Mouse (Mus musculus): ENCODE data around the gene Por. TPM values are rescaled to one million over a fixed set of nuclear protein-coding genes. Genes with fewer than 3 reads are reported as not detected.

Por gene
- polyA plus RNA-seq, 1 experiment: 361 TPM

GRCm38 (mm10) chr5:135643552-135643842 lies 26.3 kb upstream of the Por start:
- H3K27me3 ChIP-seq (replicated peaks; ENCODE audit: control insufficient read depth, insufficient read depth, low read length): no peaks in the 10 kb centered on the region
- peaks cover 20% of the 10 kb centered on the region for H3K4me1 ChIP-seq (ENCODE audit: control insufficient read depth, insufficient read depth, low read length)
- H3K36me3 ChIP-seq (ENCODE audit: control insufficient read depth, insufficient read depth, low read length): no peaks in the 10 kb centered on the region
- H3K27ac ChIP-seq (ENCODE audit: insufficient read depth, low read depth, low read length): peak overlapping the region; percentile 94
- 97% methylated on average over 1 of the region's 1 CpGs for WGBS
- no peak for DNase-seq
- TF ChIP-seq CTCF (conservative IDR thresholded peaks at IDR 0.05; ENCODE audit: insufficient read depth, insufficient read length, low read depth, low read length): no peak
- TF ChIP-seq POLR2A (IDR thresholded peaks at IDR 0.05; ENCODE audit: low read depth, low read length): no peak
- no peak overlapping the region for H3K4me3 ChIP-seq (ENCODE audit: insufficient read depth, low read depth, low read length)

- H3K27me3 ChIP-seq (replicated peaks; ENCODE audit: control insufficient read depth, insufficient read depth, low read length): no peaks in the 10 kb centered on the region
- 78% methylated on average over 8 of the region's 8 CpGs for WGBS
- H3K4me3 ChIP-seq (ENCODE audit: insufficient read depth, low read depth, low read length): no peak overlapping the region
- peak overlapping the region; percentile 91 for H3K27ac ChIP-seq (ENCODE audit: insufficient read depth, low read depth, low read length)
- no peaks in the 10 kb centered on the region for H3K36me3 ChIP-seq (ENCODE audit: control insufficient read depth, insufficient read depth, low read length)
- DNase-seq: peak; percentile 25
- TF ChIP-seq POLR2A (IDR thresholded peaks at IDR 0.05; ENCODE audit: low read depth, low read length) (no peak), CTCF (conservative IDR thresholded peaks at IDR 0.05; ENCODE audit: insufficient read depth, insufficient read length, low read depth, low read length) (no peak)
- H3K4me1 ChIP-seq (ENCODE audit: control insufficient read depth, insufficient read depth, low read length): peaks cover 20% of the 10 kb centered on the region
These were observed 26.0 kb upstream of the Por start for GRCm38 (mm10) chr5:135643869-135644268.

DNA sequence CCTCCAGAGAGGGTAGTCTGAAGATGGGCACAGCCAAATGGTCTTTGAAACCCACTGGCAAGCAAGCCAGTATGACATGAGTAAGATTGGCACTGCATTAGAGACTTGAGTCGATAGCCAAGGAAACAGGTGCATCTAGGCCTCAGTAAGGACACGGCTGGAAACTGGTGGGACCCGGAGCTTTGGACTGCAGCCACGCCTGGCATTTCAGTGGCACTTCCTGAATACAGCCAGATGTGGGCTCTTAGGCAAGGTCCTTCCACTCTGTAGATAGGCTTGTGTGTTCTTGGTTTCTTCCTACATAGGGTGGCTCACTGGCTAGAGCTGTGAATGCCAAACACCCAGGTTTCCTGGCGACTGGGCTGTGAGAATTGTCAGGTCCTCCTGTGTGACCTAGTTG lies 24.5 kb upstream of the Por start:
- 78% methylated on average over 5 of the region's 5 CpGs for WGBS
- Histone ChIP-seq H3K27me3 (replicated peaks; ENCODE audit: control insufficient read depth, insufficient read depth, low read length) (no peaks in the 10 kb centered on the region), H3K36me3 (ENCODE audit: control insufficient read depth, insufficient read depth, low read length) (no peaks in the 10 kb centered on the region), H3K4me3 (ENCODE audit: insufficient read depth, low read depth, low read length) (no peak overlapping the region), H3K27ac (ENCODE audit: insufficient read depth, low read depth, low read length) (no peak overlapping the region), H3K4me1 (ENCODE audit: control insufficient read depth, insufficient read depth, low read length) (peaks cover 20% of the 10 kb centered on the region)
- no peak for TF ChIP-seq CTCF (conservative IDR thresholded peaks at IDR 0.05; ENCODE audit: insufficient read depth, insufficient read length, low read depth, low read length)
- no peak for TF ChIP-seq POLR2A (IDR thresholded peaks at IDR 0.05; ENCODE audit: low read depth, low read length)
- no peak for DNase-seq

GRCm38 (mm10) chr5:135646038-135646437 lies 23.8 kb upstream of the Por start:
- H3K4me1 ChIP-seq (ENCODE audit: control insufficient read depth, insufficient read depth, low read length): peaks cover 20% of the 10 kb centered on the region
- no peak for TF ChIP-seq CTCF (conservative IDR thresholded peaks at IDR 0.05; ENCODE audit: insufficient read depth, insufficient read length, low read depth, low read length)
- no peak for TF ChIP-seq POLR2A (IDR thresholded peaks at IDR 0.05; ENCODE audit: low read depth, low read length)
- 46% methylated on average over 6 of the region's 6 CpGs for WGBS
- H3K27ac ChIP-seq (ENCODE audit: insufficient read depth, low read depth, low read length): 0 out of 2 replicates have a peak overlapping the region, but pooled peaks have one; percentile 37
- no peaks in the 10 kb centered on the region for H3K36me3 ChIP-seq (ENCODE audit: control insufficient read depth, insufficient read depth, low read length)
- no peak for DNase-seq
- no peaks in the 10 kb centered on the region for H3K27me3 ChIP-seq (replicated peaks; ENCODE audit: control insufficient read depth, insufficient read depth, low read length)
- H3K4me3 ChIP-seq (ENCODE audit: insufficient read depth, low read depth, low read length): no peak overlapping the region

DNA sequence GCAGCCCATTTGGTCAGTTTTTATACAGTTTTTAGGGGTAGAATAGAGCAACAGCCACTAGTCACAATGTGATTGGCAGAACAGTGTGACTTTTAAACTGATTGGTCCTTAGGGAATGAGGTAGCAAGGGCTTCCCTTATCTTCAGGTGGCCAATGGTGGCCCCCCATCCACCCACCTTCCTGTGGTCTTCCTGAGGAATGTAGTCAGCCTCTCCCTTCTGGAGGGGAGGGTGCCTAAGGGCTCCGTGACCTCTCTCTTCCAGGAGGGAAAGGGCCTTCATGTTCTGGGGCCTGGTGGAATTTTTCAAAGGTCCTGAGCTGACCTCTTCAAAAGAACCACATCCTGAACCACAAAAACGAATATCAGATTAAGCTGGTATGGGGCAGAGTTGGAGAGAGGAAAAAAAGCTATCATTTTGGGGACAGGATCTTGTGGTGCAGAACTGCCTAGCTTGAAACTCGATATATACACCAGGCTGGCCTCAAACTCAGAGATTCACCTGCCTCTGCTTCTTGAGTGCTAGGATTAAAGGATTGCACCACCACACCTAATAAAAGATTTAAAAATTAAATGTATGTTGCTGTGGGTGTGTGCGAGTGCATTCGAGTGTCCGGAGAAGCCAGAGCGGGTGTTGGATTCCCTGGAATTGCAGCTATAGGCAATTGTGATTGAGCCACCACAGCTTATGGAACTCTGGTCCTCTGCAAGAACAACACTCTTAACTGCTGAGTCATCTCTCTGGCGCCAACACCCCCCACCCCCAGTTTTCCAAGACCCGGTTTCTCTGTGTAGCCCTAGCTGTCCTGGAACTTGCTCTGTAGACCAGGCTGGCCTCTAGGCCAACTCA lies 21.1 kb upstream of the Por start:
- H3K27ac ChIP-seq (ENCODE audit: insufficient read depth, low read depth, low read length): no peak overlapping the region
- no peak overlapping the region for H3K4me3 ChIP-seq (ENCODE audit: insufficient read depth, low read depth, low read length)
- H3K27me3 ChIP-seq (replicated peaks; ENCODE audit: control insufficient read depth, insufficient read depth, low read length): no peaks in the 10 kb centered on the region
- H3K4me1 ChIP-seq (ENCODE audit: control insufficient read depth, insufficient read depth, low read length): peaks cover 21% of the 10 kb centered on the region
- TF ChIP-seq CTCF (conservative IDR thresholded peaks at IDR 0.05; ENCODE audit: insufficient read depth, insufficient read length, low read depth, low read length) (no peak), POLR2A (IDR thresholded peaks at IDR 0.05; ENCODE audit: low read depth, low read length) (no peak)
- no peaks in the 10 kb centered on the region for H3K36me3 ChIP-seq (ENCODE audit: control insufficient read depth, insufficient read depth, low read length)
- whole genome bisulfite sequencing: 74% methylated on average over 9 of the region's 9 CpGs
- no peak for DNase-seq

GRCm38 (mm10) chr5:135649309-135649633 lies 20.6 kb upstream of the Por start:
- Histone ChIP-seq H3K4me1 (ENCODE audit: control insufficient read depth, insufficient read depth, low read length) (peaks cover 16% of the 10 kb centered on the region; the same call in 1 of the 2 replicates), H3K27me3 (replicated peaks; ENCODE audit: control insufficient read depth, insufficient read depth, low read length) (no peaks in the 10 kb centered on the region), H3K4me3 (ENCODE audit: insufficient read depth, low read depth, low read length) (no peak overlapping the region), H3K36me3 (ENCODE audit: control insufficient read depth, insufficient read depth, low read length) (no peaks in the 10 kb centered on the region), H3K27ac (ENCODE audit: insufficient read depth, low read depth, low read length) (no peak overlapping the region)
- no peak for TF ChIP-seq POLR2A (IDR thresholded peaks at IDR 0.05; ENCODE audit: low read depth, low read length)
- TF ChIP-seq CTCF (conservative IDR thresholded peaks at IDR 0.05; ENCODE audit: insufficient read depth, insufficient read length, low read depth, low read length): no peak
- no peak for DNase-seq
- 97% methylated on average over 1 of the region's 1 CpGs for WGBS

GRCm38 (mm10) chr5:135651536-135651935 lies 18.3 kb upstream of the Por start:
- Histone ChIP-seq H3K4me1 (ENCODE audit: control insufficient read depth, insufficient read depth, low read length) (peaks cover 8% of the 10 kb centered on the region; the same call in 1 of the 2 replicates), H3K36me3 (ENCODE audit: control insufficient read depth, insufficient read depth, low read length) (no peaks in the 10 kb centered on the region), H3K4me3 (ENCODE audit: insufficient read depth, low read depth, low read length) (no peak overlapping the region), H3K27ac (ENCODE audit: insufficient read depth, low read depth, low read length) (no peak overlapping the region), H3K27me3 (replicated peaks; ENCODE audit: control insufficient read depth, insufficient read depth, low read length) (no peaks in the 10 kb centered on the region)
- no peak for DNase-seq
- no peak for TF ChIP-seq CTCF (conservative IDR thresholded peaks at IDR 0.05; ENCODE audit: insufficient read depth, insufficient read length, low read depth, low read length)
- no peak for TF ChIP-seq POLR2A (IDR thresholded peaks at IDR 0.05; ENCODE audit: low read depth, low read length)
- WGBS: 84% methylated on average over 3 of the region's 3 CpGs

All from kidney, adult 2 months (tissue).